Mouse (Mus musculus): ENCODE results near the gene Mef2c.

DNA sequence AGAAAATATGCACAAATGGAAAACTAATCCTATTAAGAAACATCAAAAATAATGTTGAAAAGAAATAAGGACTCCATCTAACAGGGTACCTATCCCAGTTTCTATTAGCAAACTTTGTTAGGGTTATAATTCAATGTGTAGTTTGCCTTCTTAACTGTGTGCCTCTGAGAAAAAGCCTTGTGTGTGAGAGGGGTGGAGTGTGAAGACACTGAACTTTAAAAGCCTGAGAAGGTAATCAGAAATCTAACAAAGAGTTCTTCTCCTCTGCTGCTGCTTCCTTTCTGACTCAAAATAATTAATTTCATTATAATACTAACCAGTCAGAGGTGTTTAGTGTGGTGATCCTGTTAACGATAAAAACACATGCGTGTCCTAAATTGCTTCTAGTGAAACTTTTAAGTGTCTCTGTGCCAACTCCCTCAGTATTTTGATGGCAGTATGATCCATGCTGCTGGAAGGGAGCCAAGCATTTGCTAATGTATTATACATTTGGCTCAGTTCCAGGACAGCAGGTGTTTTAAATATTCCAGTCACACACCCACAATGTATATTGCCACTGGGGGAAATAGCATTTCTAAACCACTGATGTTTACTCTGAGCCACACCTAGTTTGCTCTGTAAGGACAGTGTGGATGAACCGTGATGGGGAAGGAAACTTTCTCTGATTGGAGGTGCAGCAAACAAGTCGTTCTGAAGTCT is 104.2 kb downstream of the Mef2c start:
- TF ChIP-seq GATA1 (IDR thresholded peaks at IDR 0.05; ENCODE audit: low read length) (no peak), TAL1 (IDR thresholded peaks at IDR 0.05; ENCODE audit: low read length) (no peak)
